Mouse (Mus musculus) lung, postnatal 14 days (tissue): ENCODE measurements around the gene Cldn4.
A peak's percentile ranks its signal among the peaks of the same experiment; 100 is the strongest.
"Not testable (repeated sequence)": the region's sequence is repeated elsewhere in the genome, so short reads cannot be mapped to it uniquely, and the experiment has no call there.

Source experiments
- DNase-seq: peaks from one replicate; pipeline ENCODE4 v3.0.0; 2021

Cldn4 gene

DNA sequence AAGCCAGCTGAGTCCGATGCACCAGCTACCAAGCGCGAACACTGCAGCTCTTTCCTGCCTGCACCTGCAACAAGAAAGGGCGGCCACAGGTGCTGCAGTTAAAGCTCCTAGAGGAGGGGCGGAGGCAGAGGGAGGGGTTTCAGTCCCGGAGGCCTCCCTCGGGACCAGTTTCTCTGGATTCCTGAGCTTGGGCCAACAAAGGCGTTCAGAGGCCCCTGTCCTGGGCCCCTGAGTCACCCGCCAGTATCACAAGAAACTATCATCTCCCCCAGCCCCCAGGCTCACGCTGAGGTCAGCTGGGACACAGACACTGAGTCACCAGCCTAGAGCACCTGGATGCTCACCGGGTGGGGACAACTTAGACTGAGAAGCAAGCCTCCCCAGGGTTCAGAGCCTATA lies at the start of gene Cldn4:
TSS of gene Cldn4 (minus strand) at position 78 of the 399 bp plus-strand sequence.
- peak; percentile 31 for DNase-seq

DNA sequence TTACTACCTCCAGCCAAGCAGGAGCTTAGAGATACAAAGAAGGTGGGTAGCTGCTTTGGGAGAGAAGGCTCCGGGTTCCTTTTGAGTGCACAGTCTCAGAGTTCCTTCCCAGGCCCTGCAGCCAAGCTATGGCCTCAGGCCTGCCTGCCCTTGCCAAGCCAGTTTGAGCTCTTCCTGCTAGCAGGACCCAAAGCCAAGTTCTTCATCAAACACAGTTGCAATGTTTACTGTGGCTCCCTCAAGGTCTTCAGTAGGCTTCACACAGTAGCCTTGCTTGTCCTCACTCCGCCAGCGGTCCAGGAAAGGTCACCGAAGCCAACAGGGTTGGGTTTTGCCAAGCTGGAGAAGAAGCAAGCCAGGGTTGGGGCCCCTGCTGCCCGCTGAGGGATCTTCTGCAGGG lies 45.8 kb upstream of the Cldn4 start:
- peak; percentile 42 for DNase-seq

DNA sequence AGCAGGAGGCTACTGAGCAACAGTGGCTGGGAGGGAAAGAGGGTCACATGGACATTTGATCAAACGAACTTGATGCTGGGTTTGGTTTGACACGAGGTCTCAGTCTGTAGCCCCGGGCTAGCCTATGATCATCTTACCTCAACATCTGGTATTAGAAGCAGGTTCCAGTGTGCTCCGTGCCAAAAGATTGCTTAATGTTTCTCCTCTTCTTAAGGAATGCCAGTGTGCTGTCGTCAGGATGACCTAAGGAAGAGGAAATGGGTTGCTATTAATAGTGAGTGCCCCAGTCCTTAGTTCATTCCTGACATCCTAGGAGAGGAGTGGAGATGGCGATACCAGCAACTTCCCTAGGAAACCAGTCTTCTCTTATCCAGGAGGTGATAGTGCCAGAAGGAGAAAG lies 43.0 kb upstream of the Cldn4 start:
- DNase-seq = no peak

DNA sequence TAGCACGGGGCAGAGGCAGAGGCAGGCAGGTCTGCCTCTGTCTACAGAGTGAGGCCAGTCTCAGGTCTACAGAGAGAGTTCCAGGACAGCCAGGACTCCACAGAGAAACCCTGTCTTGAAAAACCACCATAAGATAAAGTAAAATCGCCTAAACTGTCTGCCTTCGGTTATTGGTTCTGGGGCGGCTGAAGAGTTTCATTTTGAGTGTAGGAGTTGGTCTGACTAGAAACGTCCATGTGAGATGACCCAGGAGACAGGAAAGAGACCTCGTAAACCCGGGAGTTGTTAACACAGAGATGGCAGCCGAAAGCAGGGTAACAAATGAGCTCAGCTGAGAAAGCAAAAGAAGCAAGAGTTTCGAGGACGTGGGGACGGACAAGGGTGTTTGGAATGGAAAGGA lies 42.4 kb upstream of the Cldn4 start:
- DNase-seq = no peak

DNA sequence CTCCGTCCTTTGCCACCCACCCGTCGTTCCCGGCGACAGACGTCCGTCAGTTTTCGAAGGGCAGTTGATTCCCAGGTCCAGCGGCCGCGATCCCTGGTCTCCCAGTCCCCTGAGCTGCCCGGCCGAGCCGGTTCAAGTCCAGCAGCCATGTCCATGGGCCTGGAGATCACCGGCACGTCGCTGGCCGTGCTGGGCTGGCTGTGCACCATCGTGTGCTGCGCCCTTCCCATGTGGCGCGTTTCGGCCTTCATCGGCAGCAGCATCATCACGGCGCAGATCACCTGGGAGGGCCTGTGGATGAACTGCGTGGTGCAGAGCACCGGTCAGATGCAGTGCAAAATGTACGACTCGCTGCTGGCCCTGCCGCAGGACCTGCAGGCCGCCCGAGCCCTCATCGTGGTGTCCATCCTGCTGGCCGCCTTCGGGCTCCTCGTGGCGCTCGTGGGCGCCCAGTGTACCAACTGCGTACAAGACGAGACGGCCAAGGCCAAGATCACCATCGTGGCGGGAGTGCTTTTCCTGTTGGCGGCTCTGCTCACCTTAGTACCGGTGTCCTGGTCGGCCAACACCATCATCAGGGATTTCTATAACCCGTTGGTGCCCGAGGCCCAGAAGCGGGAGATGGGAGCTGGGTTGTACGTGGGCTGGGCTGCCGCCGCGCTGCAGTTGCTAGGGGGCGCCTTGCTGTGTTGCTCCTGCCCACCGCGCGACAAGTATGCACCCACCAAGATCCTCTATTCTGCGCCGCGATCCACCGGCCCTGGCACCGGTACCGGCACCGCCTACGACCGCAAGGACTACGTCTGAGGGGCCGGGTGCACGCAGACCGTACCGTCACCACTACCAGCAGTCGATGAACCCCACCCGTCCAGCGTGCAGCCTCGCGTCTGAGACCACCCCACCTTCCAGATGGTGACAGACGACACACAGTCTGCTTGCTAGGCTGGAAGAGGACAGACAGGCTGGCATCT lies 39.8 kb upstream of the Cldn4 start:
- DNase-seq = peak; percentile 42

DNA sequence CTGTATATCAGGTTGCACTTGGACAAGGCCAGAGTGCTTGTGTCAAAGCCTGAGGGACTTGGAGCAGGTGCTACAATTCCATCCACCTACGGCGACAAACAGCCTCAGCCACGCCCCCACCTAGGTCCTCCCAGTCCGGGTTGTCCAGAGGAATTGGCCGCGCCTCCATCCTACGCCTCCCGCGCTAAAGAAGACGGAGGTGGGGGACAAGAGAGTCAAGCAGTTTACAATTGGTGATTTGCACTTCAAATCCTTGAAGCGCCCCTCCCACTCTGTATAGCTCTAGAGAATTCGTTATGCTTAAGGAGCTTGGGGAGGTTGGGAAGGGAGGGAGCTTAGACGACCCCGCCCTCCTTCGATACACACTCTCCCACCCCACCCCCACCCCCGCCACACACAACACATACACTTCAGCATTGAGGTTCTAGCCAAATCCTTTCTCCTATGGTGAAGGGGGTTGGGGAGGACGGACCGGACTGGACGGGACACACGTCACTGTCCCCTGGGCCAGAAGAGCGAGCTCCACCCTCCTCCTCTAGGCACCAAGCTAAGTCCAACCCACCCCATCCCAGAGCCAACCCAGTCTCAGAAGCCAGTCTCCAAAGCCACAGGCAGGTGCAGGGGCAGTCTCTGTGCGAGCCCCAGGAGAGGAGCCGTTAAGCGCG lies 39.0 kb upstream of the Cldn4 start, which contains the start of gene Cldn3:
TSS of gene Cldn3 (plus strand) at position 582 of the 665 bp plus-strand sequence.
- DNase-seq = peak; percentile 77

DNA sequence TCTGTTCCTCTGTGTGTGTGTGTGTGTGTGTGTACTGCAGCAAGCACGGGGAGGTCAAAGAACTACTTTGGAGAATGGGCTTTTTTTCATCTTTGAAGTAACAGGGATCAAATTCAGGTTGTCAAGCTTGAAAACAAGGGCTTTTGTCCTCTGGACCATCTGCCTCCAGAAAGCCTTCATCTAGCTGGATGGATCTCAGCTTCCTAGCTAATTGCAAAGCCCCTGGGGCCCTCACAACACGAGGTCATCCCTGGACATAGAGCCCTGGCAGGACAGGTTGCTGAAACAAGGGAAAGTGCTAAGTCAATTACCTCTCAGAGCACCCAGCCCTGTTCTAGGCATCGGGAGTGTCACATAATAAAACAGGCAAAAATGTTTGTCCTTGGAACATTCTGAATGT lies 37.0 kb upstream of the Cldn4 start:
- no peak for DNase-seq

DNA sequence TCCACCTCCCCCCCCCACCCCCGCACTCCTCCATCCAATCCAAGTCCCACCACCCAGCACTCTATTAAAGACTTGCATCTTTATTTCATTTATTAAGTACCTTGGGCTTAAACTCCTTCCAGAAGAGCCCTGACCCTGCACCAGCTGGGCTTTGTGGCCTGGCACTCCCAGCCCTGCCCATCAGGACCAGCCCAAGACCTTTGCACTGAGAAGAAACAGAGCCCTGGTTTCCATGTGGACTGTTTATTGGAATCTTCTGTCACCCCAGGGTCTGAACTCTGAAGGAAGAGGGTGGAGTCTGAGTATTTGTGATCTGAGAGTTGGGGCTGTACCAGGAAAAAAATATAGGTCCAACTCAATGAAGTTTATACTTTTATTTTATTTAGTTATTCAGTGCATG lies 36.4 kb upstream of the Cldn4 start:
- DNase-seq = no peak

DNA sequence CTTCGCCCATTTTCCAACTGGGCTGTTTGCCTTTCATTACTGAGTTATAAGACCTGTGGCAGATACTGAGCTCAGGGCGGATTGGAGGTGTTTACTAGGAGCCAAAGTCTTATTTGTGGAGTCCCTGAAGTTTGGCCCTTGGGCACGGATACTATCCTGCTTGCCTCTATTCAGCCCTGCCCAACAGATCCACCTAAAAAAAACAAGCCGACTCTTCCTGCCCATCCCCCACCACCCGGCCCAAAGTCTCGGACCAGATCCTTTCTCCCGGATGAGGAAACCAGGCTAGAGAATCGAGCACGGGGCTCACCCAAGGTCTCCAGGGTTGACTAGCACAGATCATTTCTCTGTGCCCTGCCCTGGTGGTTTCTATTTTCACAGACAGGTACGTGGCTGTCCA lies 34.4 kb upstream of the Cldn4 start:
- no peak for DNase-seq

DNA sequence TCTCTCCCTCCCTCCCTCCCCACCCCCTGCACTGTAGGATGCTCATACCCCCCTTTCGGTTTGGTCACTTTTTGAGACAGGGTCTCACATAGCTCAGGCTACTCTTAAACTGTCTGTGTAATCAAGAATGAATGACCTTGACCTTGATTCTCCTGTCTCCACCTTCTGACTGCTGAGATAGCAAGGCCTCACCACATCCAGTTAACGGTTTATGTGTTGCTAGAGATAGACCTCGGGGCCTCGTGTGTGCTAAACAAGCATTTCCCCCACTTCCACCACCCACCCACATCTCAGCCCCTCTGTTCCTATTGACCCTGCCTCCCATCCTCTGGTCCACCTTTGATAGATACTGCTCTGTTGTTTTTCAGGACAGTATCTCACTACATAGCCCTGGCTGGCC lies 31.1 kb upstream of the Cldn4 start:
- DNase-seq = no peak

DNA sequence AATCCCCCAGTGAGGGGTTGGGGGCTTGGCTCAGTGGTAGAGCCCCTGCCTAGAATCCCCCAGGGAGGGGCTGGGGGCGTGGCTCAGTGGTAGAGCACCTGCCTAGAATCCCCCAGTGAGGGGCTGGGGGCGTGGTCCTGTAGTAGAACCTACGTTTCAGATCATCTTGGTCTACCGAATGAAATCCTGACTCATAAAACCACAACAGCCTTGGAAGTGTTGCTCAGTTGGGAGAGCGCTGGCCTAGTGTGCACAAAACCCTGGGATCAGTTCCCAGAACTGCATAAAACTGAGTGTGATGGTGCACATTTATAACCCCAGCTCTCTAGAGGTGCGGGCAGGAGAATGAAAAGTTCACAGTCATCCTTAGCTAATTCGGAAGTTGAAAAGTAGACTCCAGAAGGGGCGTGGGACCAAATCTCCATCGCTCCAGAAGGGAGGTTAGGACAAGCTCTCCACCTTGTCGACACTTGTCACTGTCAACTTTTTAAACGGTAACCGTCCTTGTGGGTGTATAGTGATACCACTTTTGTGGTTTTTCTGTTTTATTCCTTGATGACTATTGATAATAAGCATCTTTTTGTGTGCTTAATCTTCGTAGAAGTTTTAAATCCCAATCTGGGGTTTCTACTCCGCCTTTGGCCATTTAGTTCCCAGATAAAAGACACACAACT lies 30.0 kb upstream of the Cldn4 start:
- no peak for DNase-seq

DNA sequence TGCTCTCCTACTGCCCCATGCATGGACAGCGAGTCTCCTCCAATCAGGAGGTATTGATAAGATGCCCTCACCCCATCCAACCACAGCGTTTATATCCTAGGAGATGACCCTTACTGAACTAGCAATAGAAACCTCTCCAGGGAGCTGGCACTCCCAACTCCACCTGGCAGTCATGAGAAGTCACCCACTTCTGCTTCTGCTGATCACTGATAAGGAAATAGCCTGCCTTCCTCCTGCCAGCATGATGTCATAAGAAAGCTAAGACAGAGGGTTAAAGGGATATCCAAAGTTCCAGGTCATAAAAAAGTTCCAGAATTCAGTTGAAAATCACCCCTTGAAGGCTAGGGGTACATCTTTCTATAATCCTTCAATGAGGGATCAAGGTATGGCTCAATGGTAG lies 29.4 kb upstream of the Cldn4 start:
- no peak for DNase-seq

DNA sequence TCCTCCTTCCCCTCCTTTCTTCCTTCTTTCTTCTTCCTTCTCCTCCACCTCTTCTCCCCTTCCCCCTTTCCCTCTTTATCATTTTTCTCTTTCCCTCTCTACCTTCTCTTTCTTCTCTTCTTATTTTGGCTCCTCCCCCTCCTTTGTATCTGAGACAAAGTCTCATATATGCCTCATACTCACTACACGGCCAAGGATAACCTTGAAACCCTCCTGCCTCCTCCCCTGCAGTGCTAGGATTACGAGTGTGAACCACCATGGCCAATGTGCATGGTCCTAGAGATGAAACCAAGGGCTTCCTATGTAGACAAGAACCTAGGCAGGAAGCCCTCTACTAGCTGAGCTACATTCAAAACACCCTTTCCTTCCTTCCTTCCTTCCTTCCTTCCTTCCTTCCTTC lies 28.2 kb upstream of the Cldn4 start:
- DNase-seq = no peak

DNA sequence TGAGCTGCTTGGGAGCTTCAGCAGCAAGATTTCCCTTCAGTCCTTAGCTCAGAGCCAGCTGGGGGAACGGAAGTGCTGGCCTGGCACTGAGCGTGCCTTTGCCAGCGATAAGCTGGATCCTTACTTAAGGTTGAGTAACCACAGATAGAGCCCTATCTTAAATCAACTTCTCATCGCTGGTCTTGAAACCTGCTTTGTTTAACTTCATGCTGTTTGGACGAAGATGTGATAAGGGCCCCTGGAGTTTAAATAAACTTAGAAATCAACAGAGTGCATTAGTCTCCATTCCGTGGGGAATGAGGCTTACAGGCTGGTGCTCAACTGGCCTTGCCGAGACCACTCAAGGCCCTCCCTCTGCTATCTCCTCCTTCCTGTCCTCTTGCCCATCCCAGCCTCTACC lies 27.6 kb upstream of the Cldn4 start:
- DNase-seq = peak; percentile 36

DNA sequence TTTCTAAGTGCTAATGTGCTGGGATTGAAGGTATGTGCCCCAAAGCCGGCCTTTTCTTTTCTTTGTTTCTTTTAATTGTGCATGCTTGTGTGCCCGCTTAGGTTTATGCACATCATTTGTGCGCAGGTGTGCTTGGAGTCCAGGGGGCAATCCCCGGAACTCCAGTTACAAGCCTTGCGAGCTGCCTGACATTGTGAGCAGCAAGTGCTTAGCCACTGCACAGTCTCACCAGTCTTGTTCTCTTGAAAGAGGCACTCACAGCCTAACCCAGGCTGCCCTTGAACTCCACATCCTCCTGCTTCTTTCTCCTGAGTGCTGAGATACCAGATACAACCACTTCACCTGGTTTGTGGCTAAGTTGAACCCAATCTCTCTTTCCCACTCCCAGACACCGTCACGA lies 26.8 kb upstream of the Cldn4 start:
- DNase-seq = no peak

DNA sequence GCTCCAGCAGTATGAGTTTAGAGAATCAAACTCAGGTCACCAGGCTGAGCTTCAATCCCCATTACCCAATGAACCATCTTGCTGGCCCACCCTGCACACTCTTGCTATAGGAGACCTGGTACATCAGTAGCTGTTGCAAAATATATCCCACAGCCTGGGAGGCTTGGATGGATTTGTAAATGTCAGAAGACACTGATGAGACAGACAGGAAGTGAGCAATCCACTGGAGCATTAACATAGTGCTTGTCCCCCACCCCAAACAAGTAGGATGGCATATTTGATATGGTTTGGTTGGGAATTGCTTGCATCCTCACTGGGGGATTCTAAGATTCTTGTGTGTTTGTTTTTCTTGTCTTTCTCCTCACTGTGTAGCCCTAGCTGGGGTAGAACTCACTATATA lies 26.3 kb upstream of the Cldn4 start:
- no peak for DNase-seq

DNA sequence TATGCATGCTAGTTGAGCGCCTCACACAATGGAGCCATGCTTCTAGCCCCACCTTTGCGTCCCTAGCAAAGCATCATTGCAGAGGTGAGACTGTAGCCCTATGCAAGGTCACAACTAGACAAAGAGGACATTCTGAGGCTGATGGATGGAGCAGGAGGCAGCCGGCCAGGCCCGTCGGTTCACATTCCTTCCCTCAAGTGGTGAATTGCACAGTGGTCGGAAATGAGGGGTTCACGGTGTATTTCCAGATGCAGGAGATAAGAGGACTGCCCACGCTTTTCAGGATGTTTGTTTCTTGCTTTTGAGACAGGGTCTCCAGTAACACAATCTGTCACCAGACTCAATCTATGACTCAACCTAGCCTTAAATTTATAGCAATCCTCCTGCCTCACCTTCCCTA lies 23.9 kb upstream of the Cldn4 start:
- DNase-seq = peak; percentile 53

DNA sequence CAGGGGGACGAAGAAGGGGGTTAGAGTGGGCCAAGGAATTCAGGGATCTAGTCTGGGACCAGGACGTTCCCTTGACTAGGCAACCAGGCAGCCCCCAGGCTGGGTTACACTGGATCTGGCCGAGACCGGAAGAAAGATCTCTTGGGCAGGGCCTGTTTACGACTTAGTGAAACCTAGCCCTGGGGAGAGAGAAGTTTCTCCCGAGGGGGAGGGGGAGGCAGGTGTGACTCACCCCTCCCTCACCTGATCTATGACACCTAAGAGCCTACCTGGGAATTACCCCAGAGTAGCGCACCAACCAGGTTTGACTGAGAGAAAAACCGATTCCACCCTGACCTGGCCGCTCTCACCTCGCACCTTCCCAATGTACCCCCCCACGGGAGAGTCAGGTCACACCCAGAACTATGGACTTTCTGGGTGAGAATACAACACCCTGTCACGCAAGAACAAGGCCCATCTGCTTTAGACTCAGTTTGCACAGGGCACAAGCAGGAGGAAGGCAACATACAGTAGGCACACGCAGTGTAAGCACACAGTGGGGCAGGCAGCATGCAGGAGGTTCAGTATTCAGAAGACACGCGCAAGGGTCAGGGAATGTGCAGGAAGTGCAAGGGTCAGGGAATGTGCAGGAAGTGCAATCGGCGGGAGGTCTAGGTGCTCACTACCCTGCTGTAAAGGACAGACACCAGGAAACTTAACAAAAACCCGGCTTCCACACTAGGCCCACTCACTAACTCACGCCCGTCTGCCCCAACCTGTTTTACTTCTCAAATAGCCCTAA lies 20.6 kb upstream of the Cldn4 start:
- DNase-seq = no peak

DNA sequence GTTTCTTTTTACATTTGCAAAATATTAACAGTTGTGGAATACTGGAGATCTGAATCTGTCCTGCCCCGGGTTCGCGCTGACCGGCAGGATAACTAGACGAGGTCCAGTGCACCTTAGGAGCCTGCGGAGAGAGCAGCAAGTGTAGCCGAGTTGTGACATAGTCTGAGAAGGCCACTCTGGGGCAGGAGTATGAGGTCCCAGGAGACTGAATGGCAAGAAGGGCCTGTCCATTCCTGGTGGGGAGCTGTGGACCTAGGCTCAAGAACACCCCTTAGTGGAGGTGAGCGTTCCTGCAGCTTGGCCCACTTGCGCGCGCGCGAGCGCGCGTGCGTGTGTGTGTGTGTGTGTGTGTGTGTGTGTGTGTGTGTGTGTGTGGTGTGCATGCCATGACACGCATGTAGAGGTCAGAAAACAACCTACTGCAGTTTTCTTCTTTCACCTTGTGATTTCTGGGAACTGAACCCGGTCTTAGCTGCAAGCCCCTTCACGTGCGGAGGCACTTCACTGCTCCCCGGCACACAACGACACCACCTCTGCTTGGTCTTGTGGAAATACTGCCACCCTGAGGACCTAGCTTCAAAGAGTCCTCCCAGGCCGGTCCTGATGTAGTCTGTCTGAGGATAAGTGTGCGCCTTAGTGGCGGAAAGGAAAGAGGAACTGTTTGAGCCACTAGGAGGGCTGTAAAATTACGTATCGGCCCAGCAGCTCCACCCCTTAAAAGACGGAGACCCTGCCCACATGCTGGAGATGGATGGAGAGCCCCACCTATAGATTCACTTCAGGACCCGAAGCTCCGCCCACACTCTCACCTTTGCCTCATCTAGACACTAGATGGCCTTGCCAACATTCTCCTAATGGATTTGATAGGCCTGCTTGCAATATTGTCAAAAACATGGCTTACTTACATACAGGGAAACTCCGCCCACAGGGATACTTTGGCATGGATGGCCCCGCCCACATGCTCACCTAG lies 19.4 kb upstream of the Cldn4 start:
- peak; percentile 58 for DNase-seq

DNA sequence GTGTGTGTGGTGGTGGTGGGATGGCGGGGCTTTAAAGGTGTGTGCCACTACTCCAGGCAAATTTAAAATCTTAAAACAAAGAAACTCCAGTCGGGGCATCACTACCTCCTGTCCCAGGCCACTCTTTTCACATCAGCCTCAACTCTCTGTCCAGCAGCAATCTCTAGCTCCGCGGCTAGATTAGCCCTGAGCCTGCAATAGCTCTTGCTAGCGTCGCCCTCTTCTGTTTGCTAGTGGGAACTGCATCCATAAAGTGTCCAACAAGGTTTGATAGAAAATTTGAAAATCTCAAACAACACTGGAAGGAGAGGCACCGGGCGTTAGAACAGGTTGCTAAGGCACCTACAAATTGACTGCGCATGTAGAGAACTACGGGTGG lies 18.7 kb upstream of the Cldn4 start:
- peak; percentile 86 for DNase-seq

DNA sequence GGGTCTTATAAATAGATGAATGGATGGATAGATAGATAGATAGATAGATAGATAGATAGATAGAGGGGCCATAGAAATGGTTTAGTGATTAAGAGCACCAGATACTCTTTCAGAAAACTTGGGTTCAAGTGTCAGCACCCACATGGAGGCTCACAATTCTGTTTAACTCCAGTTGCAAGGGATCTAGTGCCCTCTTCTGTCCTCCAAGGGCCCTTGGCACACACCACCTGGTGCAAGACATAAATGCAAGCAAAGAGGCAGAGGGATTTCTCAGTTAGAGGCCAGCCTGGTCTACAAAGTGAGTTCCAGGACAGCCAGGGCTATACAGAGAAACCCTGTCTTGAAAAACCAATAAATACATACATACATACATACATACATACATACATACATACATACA lies 17.9 kb upstream of the Cldn4 start:
- DNase-seq = not testable (repeated sequence)

DNA sequence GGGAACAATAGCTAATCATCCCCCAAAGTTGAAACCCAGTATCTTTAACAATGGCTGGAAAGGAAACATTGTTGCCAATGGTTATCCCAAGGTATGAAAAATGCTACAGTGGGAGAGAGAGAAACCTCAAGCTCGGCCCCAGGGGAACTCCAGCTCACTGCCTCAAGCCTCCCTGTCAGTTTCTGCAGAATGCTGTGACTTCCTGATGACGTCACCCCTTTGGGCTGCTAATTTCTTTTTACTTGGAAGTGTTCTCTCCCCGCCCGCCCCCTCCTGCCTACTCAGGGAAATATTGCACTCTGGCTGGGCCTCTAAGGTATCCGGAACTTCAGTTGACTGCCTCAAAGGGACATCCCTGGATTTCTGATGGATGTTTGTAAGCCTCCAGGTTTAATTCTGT lies 16.8 kb upstream of the Cldn4 start:
- DNase-seq = peak; percentile 59
